Mouse (Mus musculus) small intestine, adult 10 weeks (tissue): ENCODE results near the gene Lypd4. TPM values are rescaled to one million over a fixed set of nuclear protein-coding genes. Genes with fewer than 3 reads are reported as not detected.

Source experiments
- polyA plus RNA-seq: library from polyadenylated mRNA; stranded (reverse); fragments of 350-450 nt; fragmentation: Illumina TruSeq; extraction: RNeasy Lipid Tissue Mini Kit (QIAGEN cat#74804); gene quantifications from one replicate; pipeline ENCODE4 v1.2.3, GENCODE M21; 2014; ENCODE audit warnings: low replicate concordance

Gene Lypd4
- not detected for polyA plus RNA-seq

GRCm38 (mm10) chr7:24869532-24870165, at the start of gene Lypd4, which contains the start of gene Dmrtc2:
TSS of gene Lypd4 (minus strand) at chr7:24869941.
TSS of gene Dmrtc2 (plus strand) at chr7:24870057.

GRCm38 (mm10) chr7:24902630-24903443, 33.1 kb upstream of the Lypd4 start, which contains the start of gene Arhgef1:
TSS of gene Arhgef1 (plus strand) at chr7:24902912.

GRCm38 (mm10) chr7:24897224-24897623, 27.5 kb upstream of the Lypd4 start, which contains the start of gene Cd79a:
TSS of gene Cd79a (plus strand) at chr7:24897381.

GRCm38 (mm10) chr7:24883896-24884692, 14.4 kb upstream of the Lypd4 start, which contains the start of gene Rps19:
TSS of gene Rps19 (plus strand) at chr7:24884371.

GRCm38 (mm10) chr7:24861913-24862312, 7.8 kb downstream of the Lypd4 start, which contains the start of gene Gm9844:
TSS of gene Gm9844 (plus strand) at chr7:24862213.

Other genes starting within 250 kb of the Lypd4 start
- not detected for gene Lypd3, start 233.4 kb downstream of the Lypd4 start, polyA plus RNA-seq
- gene Tex101, start 193.3 kb downstream of the Lypd4 start, polyA plus RNA-seq = not detected
- not detected for gene BC049730, start 160.7 kb downstream of the Lypd4 start, polyA plus RNA-seq
- gene Gm4763, start 143.0 kb downstream of the Lypd4 start, polyA plus RNA-seq = not detected
- gene Cd177, start 109.6 kb downstream of the Lypd4 start, polyA plus RNA-seq = not detected
- gene Ceacam10, start 92.7 kb downstream of the Lypd4 start, polyA plus RNA-seq = 0.59 TPM
- gene Gm9844, start 7.7 kb downstream of the Lypd4 start, polyA plus RNA-seq = not detected
- gene Dmrtc2, start 116 bp upstream of the Lypd4 start, polyA plus RNA-seq = not detected
- 2.7 TPM for gene Rps19, start 14.4 kb upstream of the Lypd4 start, polyA plus RNA-seq
- gene Cd79a, start 27.4 kb upstream of the Lypd4 start, polyA plus RNA-seq = 0.30 TPM
- 0.37 TPM for gene Arhgef1, start 33.0 kb upstream of the Lypd4 start, polyA plus RNA-seq
- gene Gm4881, start 74.6 kb upstream of the Lypd4 start, polyA plus RNA-seq = not detected
- gene Rabac1, start 102.8 kb upstream of the Lypd4 start, polyA plus RNA-seq = not detected
- not detected for gene Atp1a3, start 136.0 kb upstream of the Lypd4 start, polyA plus RNA-seq
- not detected for gene Grik5, start 202.4 kb upstream of the Lypd4 start, polyA plus RNA-seq
- gene Zfp574, start 202.6 kb upstream of the Lypd4 start, polyA plus RNA-seq = 0.71 TPM